In genomic region chr17:88260176-88260575, GRCm38 (mm10) we compare ENCODE assay signal across 21 mouse cellular contexts.
"Had no signal": no experiment of that assay in that cellular context is flagged by ENCODE, and none has a peak within 500 bp of the region (broad histone marks: within the 10 kb centered on the region; RNA-seq: fewer than 3 reads in every experiment).

No protein-coding gene starts in this region.

- H3K9ac ChIP-seq: heart, embryonic 12.5 days; hindbrain, embryonic 12.5 days; hindbrain, embryonic 14.5 days; intestine, embryonic 15.5 days; limb, embryonic 13.5 days; limb, embryonic 15.5 days; liver, embryonic 12.5 days; liver, embryonic 14.5 days had no signal

- H3K27ac ChIP-seq: heart, embryonic 10.5 days; hindbrain, embryonic 10.5 days; hindbrain, embryonic 12.5 days; hindbrain, embryonic 14.5 days; intestine, embryonic 15.5 days; limb, embryonic 13.5 days; limb, embryonic 15.5 days; liver, embryonic 12.5 days; liver, embryonic 14.5 days had no signal

- H3K4me3 ChIP-seq: heart, embryonic 10.5 days; heart, embryonic 12.5 days; hindbrain, embryonic 10.5 days; hindbrain, embryonic 12.5 days; intestine, embryonic 15.5 days; limb, embryonic 13.5 days; limb, embryonic 15.5 days; liver, embryonic 12.5 days had no signal

- H3K9me3 ChIP-seq: heart, embryonic 10.5 days; heart, embryonic 12.5 days; hindbrain, embryonic 10.5 days; hindbrain, embryonic 12.5 days; intestine, embryonic 15.5 days; limb, embryonic 13.5 days; limb, embryonic 15.5 days; liver, embryonic 12.5 days had no signal

- DNase-seq: gastrocnemius, postnatal 10 days; gastrocnemius, postnatal 36 days; heart, postnatal 10 days; heart, postnatal 4 days; kidney, adult 18-20 months; kidney, adult 8-10 months; kidney, postnatal 10 days; kidney, postnatal 25 days; layer of hippocampus, adult 9-11 months; layer of hippocampus, postnatal 36 days; left cerebral cortex, postnatal 4 days had no signal

- H3K36me3 ChIP-seq: heart, embryonic 10.5 days; heart, embryonic 12.5 days; hindbrain, embryonic 10.5 days; hindbrain, embryonic 12.5 days; intestine, embryonic 15.5 days; limb, embryonic 13.5 days; limb, embryonic 15.5 days; liver, embryonic 12.5 days had no signal
